Mouse (Mus musculus) hindbrain, embryonic 10.5 days (tissue): Measurements from ENCODE around the gene Cdhr4. TPM values are rescaled to one million over a fixed set of nuclear protein-coding genes. Genes with fewer than 3 reads are reported as not detected.
"Not testable (repeated sequence)": the region's sequence is repeated elsewhere in the genome, so short reads cannot be mapped to it uniquely, and the experiment has no call there.

ENCODE experiments used
- DNase-seq: peaks from one replicate; pipeline ENCODE4 v3.0.0-alpha.2; 2017; ENCODE audit warnings: low spot score
- H3K27ac ChIP-seq: fragments of 300-500 bp; sonication (generic); 2 replicates; pipeline ENCODE4 v1.5.1; 2016; ENCODE audit warnings: mild to moderate bottlenecking, moderate library complexity
- H3K27me3 ChIP-seq: fragments of 300-500 bp; sonication (generic); 2 replicates; pipeline ENCODE4 v1.6.1; 2016; ENCODE audit warnings: mild to moderate bottlenecking; ENCODE audit not compliant: poor library complexity, insufficient read depth, severe bottlenecking
- H3K36me3 ChIP-seq: fragments of 300-500 bp; sonication (generic); 2 replicates; pipeline ENCODE4 v1.6.1; 2016; ENCODE audit warnings: mild to moderate bottlenecking, moderate library complexity
- H3K4me1 ChIP-seq: fragments of 300-500 bp; sonication (generic); replicated peaks from 2 replicates; pipeline ENCODE4 v1.6.1; 2016; ENCODE audit warnings: mild to moderate bottlenecking
- H3K4me3 ChIP-seq: fragments of 300-500 bp; sonication (generic); 2 replicates; pipeline ENCODE4 v1.5.1; 2016; ENCODE audit warnings: mild to moderate bottlenecking, moderate library complexity
- H3K9me3 ChIP-seq: fragments of 300-500 bp; sonication (generic); 2 replicates; pipeline ENCODE4 v1.6.1; 2016; ENCODE audit warnings: mild to moderate bottlenecking, moderate library complexity
- WGBS: fragments of 180-500 bp; shearing (Covaris S2); methylation state at CpG from one replicate; pipeline ENCODE4 v1.1.7; 2016; 5-methylcytosine and 5-hydroxymethylcytosine counted together
- polyA plus RNA-seq: library from polyadenylated mRNA; unstranded; fragments of >200 nt; fragmentation: Nextera tagmentation; extraction: Ambion mirVana; gene quantifications from 2 replicates; pipeline ENCODE4 v1.2.1, GENCODE M21; 2016

The Cdhr4 gene
- polyA plus RNA-seq, 1 experiment from 2014 or later, result 2.4 TPM

DNA sequence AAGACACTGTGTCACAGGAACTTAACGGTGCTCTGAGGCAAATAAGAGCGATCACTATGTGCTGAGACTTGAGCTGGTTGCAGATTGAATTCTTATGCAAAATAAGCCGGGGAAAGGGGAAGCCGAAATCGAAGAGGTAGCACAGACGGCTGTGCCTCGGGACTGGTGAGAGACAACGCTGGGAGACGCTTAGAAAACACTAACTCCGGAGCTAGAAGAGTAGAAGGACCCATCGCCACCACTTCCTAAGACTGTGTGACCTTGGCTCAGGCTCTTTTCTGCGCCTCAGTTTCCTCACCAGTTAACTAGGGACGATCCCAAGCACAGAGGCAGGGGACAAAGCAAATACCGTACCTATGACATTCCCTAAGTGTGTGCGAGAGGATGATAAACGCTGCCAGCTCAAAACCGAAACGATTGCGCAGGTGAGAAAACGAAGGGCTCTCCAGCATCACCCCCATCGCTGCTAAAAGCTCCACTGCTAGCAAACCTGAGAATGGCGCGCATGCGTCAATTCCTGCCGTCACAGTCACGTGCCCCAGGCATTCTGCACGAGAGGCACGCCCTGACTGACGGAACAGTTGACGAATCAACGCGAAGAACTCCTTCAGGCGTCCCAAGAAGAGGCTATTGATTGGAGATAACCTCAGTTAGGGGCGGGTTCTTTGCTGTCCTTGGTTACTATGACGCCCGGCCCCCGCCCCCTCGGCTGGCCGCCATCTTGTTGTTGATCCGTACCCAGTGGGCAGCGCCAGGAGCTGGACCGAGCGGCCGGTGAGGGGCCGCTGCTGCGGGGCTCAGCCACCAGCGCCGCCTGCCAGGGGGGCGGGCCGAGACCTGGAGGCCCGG is 9.8 kb downstream of the Cdhr4 start, which contains the start of gene Ip6k1:
Ip6k1 (plus strand) TSS at position 580 of the 849 bp plus-strand sequence.
- peak within 1 kb of the TSS; percentile 98 for H3K27ac ChIP-seq
- H3K9me3 ChIP-seq, result no peaks in the 10 kb centered on the region
- H3K36me3 ChIP-seq, result peaks cover 8% of the 10 kb centered on the region; the same call in 1 of the 2 replicates
- DNase-seq, result peak; percentile 100
- H3K27me3 ChIP-seq, result no peaks in the 10 kb centered on the region
- H3K4me3 ChIP-seq, result peak within 1 kb of the TSS; percentile 95
- under 1% methylated on average over 51 of the region's 51 CpGs for WGBS
- peaks cover 29% of the 10 kb centered on the region for H3K4me1 ChIP-seq

DNA sequence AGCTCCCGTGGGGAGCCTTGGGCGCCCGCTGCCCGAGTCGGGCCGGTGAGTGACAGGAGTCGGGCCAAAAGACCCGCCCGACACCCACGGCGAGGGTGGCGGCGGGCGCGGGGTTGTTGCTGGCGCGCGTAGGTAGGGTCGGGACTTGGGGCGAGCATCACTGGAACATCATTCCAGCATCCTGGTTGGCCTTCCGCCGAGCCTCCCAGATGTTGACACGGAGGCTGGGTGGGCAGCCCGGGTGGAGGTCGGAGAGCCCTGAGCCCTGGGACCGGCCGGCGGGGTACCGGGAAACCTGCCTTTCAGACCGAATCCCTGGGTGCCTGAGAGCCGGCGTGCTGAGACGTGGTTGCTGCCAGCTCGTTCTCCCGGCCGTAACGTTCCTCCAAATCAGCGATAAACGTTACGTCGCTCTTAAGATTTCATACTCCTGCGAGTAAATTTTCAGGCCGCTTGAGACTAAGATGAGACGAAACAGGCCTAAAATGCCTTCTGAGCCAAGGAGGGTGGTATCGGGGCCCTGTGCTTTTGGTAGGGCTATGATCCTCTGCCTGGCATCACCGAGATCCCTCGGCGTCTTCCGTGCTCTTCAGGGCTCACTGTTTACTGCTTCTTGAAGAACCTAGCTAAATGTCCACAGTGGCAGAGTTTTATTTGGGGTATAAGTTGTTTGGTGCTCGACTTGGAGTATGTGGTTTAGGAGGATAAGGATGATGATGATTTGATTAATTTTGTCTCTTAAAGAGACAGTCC is 10.7 kb downstream of the Cdhr4 start:
- peaks cover 29% of the 10 kb centered on the region for H3K4me1 ChIP-seq
- H3K27ac ChIP-seq, result peak overlapping the region; percentile 98
- DNase-seq, result no peak
- H3K9me3 ChIP-seq, result no peaks in the 10 kb centered on the region
- H3K4me3 ChIP-seq, result peak overlapping the region; percentile 95
- no peaks in the 10 kb centered on the region for H3K27me3 ChIP-seq
- WGBS, result under 1% methylated on average over 50 of the region's 50 CpGs
- H3K36me3 ChIP-seq, result peaks cover 9% of the 10 kb centered on the region; the same call in 1 of the 2 replicates

DNA sequence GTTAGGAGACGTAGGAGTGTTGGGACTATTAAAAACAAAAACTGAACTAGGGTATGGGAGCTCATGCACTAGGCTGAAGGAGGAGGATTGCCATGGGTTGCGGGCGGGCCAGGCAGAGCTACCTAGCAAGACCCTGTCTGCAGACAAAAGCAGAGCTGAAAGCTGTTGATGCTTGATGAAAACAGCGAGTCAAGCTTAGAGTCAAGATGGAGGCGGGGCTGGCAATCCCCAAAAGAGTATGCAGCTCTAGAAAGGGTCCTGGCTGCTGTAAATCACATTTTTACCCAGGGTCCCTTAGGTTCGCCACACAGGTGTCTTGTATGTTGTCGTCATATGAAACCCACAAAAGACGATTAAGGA is 11.2 kb downstream of the Cdhr4 start:
- Histone ChIP-seq H3K27ac (peak overlapping the region; percentile 98), H3K27me3 (no peaks in the 10 kb centered on the region), H3K4me3 (peak overlapping the region; percentile 95), H3K9me3 (no peaks in the 10 kb centered on the region), H3K36me3 (peaks cover 14% of the 10 kb centered on the region; the same call in 1 of the 2 replicates), H3K4me1 (peaks cover 29% of the 10 kb centered on the region)
- WGBS, result 23% methylated on average over 8 of the region's 8 CpGs
- peak; percentile 15 for DNase-seq

DNA sequence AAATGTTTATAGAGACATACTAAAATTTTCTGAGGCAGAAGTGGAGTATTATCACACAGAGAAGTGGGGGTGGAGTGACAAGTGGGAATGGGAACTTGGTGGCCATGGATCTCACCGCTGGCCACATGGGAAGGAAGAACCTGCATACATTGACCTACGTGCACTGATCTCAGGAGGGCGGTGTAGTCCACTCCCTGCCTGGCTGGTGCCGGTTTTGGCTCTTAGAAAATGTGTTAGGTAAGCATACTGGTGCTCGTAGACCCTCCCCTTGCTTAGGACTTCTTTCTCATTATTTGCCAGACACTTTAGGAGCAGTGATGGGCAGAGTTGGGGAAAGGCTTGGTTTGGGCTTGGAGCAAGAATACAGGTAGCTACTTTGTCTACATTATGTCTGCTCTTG is 15.7 kb downstream of the Cdhr4 start:
- Histone ChIP-seq H3K36me3 (peaks cover 35% of the 10 kb centered on the region), H3K4me1 (peaks cover 21% of the 10 kb centered on the region), H3K27me3 (no peaks in the 10 kb centered on the region), H3K9me3 (no peaks in the 10 kb centered on the region), H3K4me3 (no peak overlapping the region), H3K27ac (no peak overlapping the region)
- no peak for DNase-seq
- WGBS, result 94% methylated on average over 5 of the region's 5 CpGs

DNA sequence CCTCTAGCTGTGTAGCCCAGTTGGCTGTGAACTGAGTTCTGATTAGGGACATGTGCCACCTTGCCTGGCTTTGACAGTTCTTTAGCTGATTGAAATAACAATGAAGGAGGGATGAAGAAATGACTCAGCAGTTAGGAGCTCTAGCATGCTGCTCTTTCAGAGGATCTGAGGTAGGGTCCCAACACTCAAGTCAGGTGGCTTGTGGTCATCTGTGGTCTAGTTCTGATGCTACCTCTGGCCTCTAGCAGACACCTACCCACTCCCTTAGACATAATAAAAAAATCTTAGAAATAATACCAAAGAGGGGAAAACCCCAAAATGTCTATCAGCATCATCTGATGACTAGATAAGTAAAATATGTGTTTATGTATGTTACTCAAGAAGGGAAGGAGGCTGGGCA is 18.1 kb downstream of the Cdhr4 start:
- Histone ChIP-seq H3K27me3 (no peaks in the 10 kb centered on the region), H3K27ac (no peak overlapping the region)

DNA sequence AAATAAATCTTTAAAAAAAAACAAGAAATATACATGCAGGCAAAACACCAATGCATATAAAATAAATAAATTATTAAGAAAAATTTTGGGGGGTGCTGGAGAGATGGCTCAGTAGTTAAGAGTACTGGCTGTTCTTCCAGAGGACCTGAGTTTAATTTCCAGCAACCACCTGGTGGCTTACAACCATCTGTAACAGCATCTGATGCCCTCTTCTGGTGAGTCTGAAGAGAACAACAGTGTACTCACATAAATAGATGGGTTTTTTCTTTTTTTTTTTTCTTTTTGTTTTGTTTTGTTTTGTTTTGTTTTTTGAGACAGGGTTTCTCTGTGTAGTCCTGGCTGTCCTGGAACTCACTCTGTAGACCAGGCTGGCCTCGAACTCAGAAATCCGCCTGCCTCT is 21.3 kb downstream of the Cdhr4 start:
- WGBS, result 96% methylated on average over 2 of the region's 2 CpGs
- H3K27me3 ChIP-seq, H3K9me3 ChIP-seq, DNase-seq, H3K27ac ChIP-seq, H3K4me1 ChIP-seq, H3K4me3 ChIP-seq: not testable (repeated sequence)
- peaks cover 53% of the 10 kb centered on the region for H3K36me3 ChIP-seq

More for the DNA sequence above, 18.1 kb downstream of the Cdhr4 start:
- no peak for DNase-seq
- H3K4me3 ChIP-seq, result no peak overlapping the region
- peaks cover 44% of the 10 kb centered on the region for H3K36me3 ChIP-seq
- no peaks in the 10 kb centered on the region for H3K9me3 ChIP-seq
- H3K4me1 ChIP-seq, result no peaks in the 10 kb centered on the region

DNA sequence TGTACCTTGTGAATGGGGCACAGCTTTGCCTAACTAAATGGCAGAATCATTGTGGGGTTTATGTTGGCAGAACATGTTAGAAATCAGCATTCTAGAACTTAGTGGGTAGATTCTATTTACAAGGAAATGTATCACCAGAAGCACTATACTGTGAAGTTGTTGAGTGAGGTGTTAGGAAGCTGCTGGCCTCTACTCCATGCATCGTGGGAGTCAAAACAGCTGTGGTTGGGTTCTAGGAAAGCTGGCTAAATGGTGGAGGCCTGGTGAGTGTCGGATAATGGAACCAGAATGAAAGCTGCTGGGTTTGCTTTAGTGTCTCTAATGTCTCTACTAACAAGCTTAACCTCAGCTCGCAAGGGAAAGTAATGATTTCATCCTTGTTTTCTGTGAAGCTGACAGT is 24.8 kb downstream of the Cdhr4 start:
- Histone ChIP-seq H3K4me1 (no peaks in the 10 kb centered on the region), H3K9me3 (no peaks in the 10 kb centered on the region), H3K36me3 (peaks cover 42% of the 10 kb centered on the region), H3K27me3 (no peaks in the 10 kb centered on the region), H3K27ac (no peak overlapping the region), H3K4me3 (no peak overlapping the region)
- DNase-seq, result no peak
- WGBS, result 91% methylated on average over 3 of the region's 3 CpGs

DNA sequence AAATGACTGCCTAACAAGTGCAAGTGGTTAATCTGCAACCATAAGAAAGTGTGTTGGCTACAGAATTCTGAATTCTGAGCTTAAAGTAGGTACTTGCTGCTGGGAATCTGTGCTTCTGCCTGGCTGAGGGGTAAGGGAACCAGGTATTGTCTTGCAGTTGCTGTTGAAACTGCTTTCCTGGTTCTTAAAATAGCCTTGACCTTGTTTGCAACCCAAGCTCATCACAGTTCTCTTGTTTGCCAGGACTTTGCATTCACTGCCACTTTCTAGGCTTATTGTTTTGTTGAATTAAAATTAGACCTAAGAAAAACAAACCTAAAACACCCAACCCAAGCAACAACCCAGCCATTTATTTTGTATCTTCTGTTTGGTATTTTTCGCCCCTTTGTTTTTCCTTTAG is 28.4 kb downstream of the Cdhr4 start:
- Histone ChIP-seq H3K4me1 (no peaks in the 10 kb centered on the region), H3K27ac (no peak overlapping the region), H3K27me3 (no peaks in the 10 kb centered on the region), H3K36me3 (peaks cover 35% of the 10 kb centered on the region), H3K9me3 (no peaks in the 10 kb centered on the region), H3K4me3 (no peak overlapping the region)
- DNase-seq, result no peak
- WGBS, result 95% methylated on average over 1 of the region's 1 CpGs

DNA sequence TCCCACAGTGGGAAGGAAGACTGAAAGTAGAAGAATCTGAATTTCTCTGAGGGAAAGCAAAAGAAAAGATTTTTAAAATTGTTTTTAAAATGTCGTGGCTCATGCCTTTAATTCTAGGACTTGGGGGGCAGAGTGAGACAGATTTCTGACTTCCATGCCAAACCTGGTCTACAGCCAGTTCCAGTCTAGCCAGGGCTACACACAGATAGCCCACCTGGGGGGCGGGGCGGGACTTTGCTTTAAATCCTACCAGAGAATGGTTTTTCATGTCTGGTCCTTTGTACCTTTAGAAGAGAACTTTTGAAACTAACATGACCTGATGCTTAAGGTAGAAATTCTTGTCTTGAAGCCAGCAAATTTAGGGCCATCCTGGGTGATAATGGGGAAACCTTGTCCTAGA is 30.9 kb downstream of the Cdhr4 start:
- 90% methylated on average over 3 of the region's 3 CpGs for WGBS

DNA sequence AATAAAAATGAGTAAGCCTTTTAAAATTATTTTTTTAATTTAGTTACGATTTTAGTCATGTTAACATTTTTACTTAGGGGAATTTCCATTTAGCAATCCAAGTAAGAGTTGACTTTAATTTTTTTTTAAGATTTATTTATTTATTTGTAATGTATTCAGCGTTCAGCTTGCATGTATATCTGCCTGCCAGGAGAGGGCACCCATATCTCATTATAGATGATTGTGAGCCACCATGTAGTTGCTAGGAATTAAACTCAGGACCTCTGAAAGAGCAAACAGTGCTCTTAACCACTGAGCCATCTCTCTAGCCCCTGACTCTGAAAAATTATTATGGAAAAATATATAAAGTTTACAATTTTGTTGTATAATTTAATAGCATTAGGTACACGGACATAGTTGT is 34.3 kb downstream of the Cdhr4 start:
- no peak for DNase-seq
- no peaks in the 10 kb centered on the region for H3K27me3 ChIP-seq
- peaks cover 72% of the 10 kb centered on the region for H3K36me3 ChIP-seq
- no peaks in the 10 kb centered on the region for H3K9me3 ChIP-seq
- 92% methylated on average over 3 of the region's 3 CpGs for WGBS
- no peak overlapping the region for H3K4me3 ChIP-seq
- H3K4me1 ChIP-seq, result no peaks in the 10 kb centered on the region
- no peak overlapping the region for H3K27ac ChIP-seq

More for the DNA sequence above, 30.9 kb downstream of the Cdhr4 start:
- no peak for DNase-seq
- H3K4me1 ChIP-seq, result no peaks in the 10 kb centered on the region
- H3K4me3 ChIP-seq, result no peak overlapping the region
- peaks cover 47% of the 10 kb centered on the region for H3K36me3 ChIP-seq
- no peaks in the 10 kb centered on the region for H3K27me3 ChIP-seq
- no peak overlapping the region for H3K27ac ChIP-seq
- no peaks in the 10 kb centered on the region for H3K9me3 ChIP-seq

DNA sequence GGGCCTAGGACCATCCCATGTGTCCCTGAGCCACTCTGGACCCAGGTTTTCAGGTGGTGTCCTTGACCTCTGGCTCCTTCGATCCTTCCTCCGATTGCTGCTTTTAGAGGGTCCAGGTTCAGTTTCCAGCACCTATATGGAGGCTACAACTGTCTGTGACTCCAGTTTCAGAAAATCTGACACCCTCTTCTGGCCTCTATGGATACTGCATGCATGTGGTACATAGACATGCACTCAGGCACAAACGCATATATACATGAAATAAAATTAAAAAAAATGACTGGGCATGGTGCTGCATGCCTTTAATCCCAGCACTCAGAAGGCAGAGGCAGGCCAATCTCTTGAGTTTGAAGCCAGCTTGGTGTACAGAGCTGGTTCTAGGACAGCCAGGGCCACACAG is 35.6 kb downstream of the Cdhr4 start:
- Histone ChIP-seq H3K4me1 (no peaks in the 10 kb centered on the region), H3K27ac (no peak overlapping the region), H3K36me3 (peaks cover 85% of the 10 kb centered on the region), H3K9me3 (no peaks in the 10 kb centered on the region), H3K4me3 (no peak overlapping the region), H3K27me3 (no peaks in the 10 kb centered on the region)
- no peak for DNase-seq
- WGBS, result 95% methylated on average over 3 of the region's 3 CpGs

DNA sequence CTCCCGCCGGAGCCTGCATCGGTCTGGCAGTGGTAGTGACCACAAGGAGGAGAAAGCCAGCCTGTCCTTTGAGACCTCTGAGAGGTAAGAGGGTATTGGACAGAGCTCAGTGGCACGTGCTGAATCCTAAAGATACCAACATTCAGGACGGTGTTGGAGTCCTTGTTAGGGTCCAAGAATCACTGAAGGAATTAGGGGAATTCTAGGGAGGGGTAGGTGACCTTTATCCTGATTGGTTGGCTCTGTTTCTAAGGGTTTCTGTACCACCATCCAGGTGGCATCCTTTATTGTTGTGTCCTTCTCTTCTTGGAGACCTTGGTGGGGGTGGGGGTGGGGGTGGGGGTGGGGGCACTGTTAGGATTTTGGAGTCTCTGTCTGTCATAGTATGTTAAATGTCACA is 39.8 kb downstream of the Cdhr4 start:
- Histone ChIP-seq H3K36me3 (peaks cover 89% of the 10 kb centered on the region), H3K4me3 (no peak overlapping the region), H3K27me3 (no peaks in the 10 kb centered on the region), H3K4me1 (no peaks in the 10 kb centered on the region), H3K27ac (no peak overlapping the region), H3K9me3 (no peaks in the 10 kb centered on the region)
- DNase-seq, result no peak
- WGBS, result 91% methylated on average over 5 of the region's 5 CpGs
